Mouse (Mus musculus): ENCODE measurements around the gene Ccdc57.

DNA sequence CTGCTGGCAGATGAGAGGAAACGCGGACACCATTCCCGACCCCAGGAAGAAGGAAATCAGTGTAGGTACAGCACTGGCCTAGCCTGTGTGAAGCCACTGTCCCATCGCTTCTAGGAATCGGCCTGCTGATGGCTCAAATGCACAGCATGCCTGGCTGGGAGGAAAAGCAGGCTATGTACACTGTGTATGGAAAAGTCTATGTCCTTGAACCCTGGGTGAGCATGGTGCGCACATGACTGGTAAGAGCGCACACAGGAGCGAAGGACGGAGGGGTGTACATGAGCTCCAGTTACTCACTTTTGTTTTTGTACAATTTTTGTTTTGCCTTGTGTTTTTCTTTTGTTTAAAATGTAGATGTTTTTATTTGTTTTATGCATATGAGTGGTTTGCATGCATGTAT lies 61.2 kb downstream of the Ccdc57 start:
- TF ChIP-seq CTCF (IDR thresholded peaks at IDR 0.05; ENCODE audit: borderline replicate concordance, extremely low read depth, insufficient read depth, insufficient read length) (no peak), POLR2A (IDR thresholded peaks at IDR 0.05; ENCODE audit: borderline replicate concordance, extremely low read depth, insufficient read depth, insufficient read length, poor library complexity, severe bottlenecking) (no peak)

Measured in brain, embryonic 14.5 days (tissue).